Mouse (Mus musculus): ENCODE results near the gene Rab3ip. TPM values are rescaled to one million over a fixed set of nuclear protein-coding genes. Genes with fewer than 3 reads are reported as not detected.

Gene Rab3ip
- total and polyA plus RNA-seq, 3 experiments: 14.0 to 15.2 (median 14.4) TPM

GRCm38 (mm10) chr10:116913647-116914273, 36.8 kb downstream of the Rab3ip start:
- no peak overlapping the region for H3K4me3 ChIP-seq (ENCODE audit: low read depth, low read length)
- no peaks in the 10 kb centered on the region for H3K4me1 ChIP-seq (ENCODE audit: insufficient read depth, low read depth, low read length)
- H3K9me3 ChIP-seq (replicated peaks): no peaks in the 10 kb centered on the region
- ATAC-seq (ENCODE audit: extremely low read depth, insufficient number of reproducible peaks, low FRiP score, poor library complexity, severe bottlenecking) (no peak), DNase-seq (ENCODE audit: low spot score) (no peak)
- H3K27me3 ChIP-seq (ENCODE audit: insufficient read depth, low read length): no peaks in the 10 kb centered on the region
- peaks cover 85% of the 10 kb centered on the region for H3K36me3 ChIP-seq (replicated peaks)
- TF ChIP-seq POLR2AphosphoS5 (IDR thresholded peaks at IDR 0.05; ENCODE audit: insufficient replicate concordance, low read depth, low read length): no peak
- no peak for TF ChIP-seq TAL1 (conservative IDR thresholded peaks at IDR 0.05; ENCODE audit: low read depth, low read length)
- TF ChIP-seq CTCF (IDR thresholded peaks at IDR 0.05; ENCODE audit: low read depth, low read length): no peak

- ATAC-seq (ENCODE audit: extremely low read depth, insufficient number of reproducible peaks, low FRiP score, poor library complexity, severe bottlenecking): no peak
- no peak overlapping the region for H3K4me3 ChIP-seq (ENCODE audit: low read depth, low read length)
- H3K4me1 ChIP-seq (ENCODE audit: insufficient read depth, low read depth, low read length): no peaks in the 10 kb centered on the region
- peaks cover 84% of the 10 kb centered on the region for H3K36me3 ChIP-seq (replicated peaks)
- DNase-seq (ENCODE audit: low spot score): no peak
- TF ChIP-seq POLR2AphosphoS5 (IDR thresholded peaks at IDR 0.05; ENCODE audit: insufficient replicate concordance, low read depth, low read length): no peak
- no peak for TF ChIP-seq GATA2 (IDR thresholded peaks at IDR 0.05; ENCODE audit: borderline replicate concordance, low read depth, low read length)
- TF ChIP-seq CTCF (IDR thresholded peaks at IDR 0.05; ENCODE audit: low read depth, low read length): no peak
- no peak for TF ChIP-seq GATA1 (IDR thresholded peaks at IDR 0.05; ENCODE audit: borderline replicate concordance, low read length)
- TF ChIP-seq TAL1 (conservative IDR thresholded peaks at IDR 0.05; ENCODE audit: low read depth, low read length): no peak
- H3K9me3 ChIP-seq (replicated peaks): no peaks in the 10 kb centered on the region
- no peaks in the 10 kb centered on the region for H3K27me3 ChIP-seq (ENCODE audit: insufficient read depth, low read length)
Observed at GRCm38 (mm10) chr10:116912850-116913249, 37.7 kb downstream of the Rab3ip start.

GRCm38 (mm10) chr10:116908901-116909642, 41.5 kb downstream of the Rab3ip start:
- no peak for DNase-seq (ENCODE audit: low spot score)
- ATAC-seq (ENCODE audit: extremely low read depth, insufficient number of reproducible peaks, low FRiP score, poor library complexity, severe bottlenecking): no peak
- TF ChIP-seq POLR2AphosphoS5 (IDR thresholded peaks at IDR 0.05; ENCODE audit: insufficient replicate concordance, low read depth, low read length) (no peak), CTCF (IDR thresholded peaks at IDR 0.05; ENCODE audit: low read depth, low read length) (no peak), TAL1 (conservative IDR thresholded peaks at IDR 0.05; ENCODE audit: low read depth, low read length) (no peak), GATA1 (IDR thresholded peaks at IDR 0.05; ENCODE audit: borderline replicate concordance, low read length) (no peak)
- H3K4me1 ChIP-seq (ENCODE audit: insufficient read depth, low read depth, low read length): no peaks in the 10 kb centered on the region
- H3K9me3 ChIP-seq (replicated peaks): no peaks in the 10 kb centered on the region
- peaks cover 88% of the 10 kb centered on the region for H3K36me3 ChIP-seq (replicated peaks)
- no peak overlapping the region for H3K4me3 ChIP-seq (ENCODE audit: low read depth, low read length)
- no peaks in the 10 kb centered on the region for H3K27me3 ChIP-seq (ENCODE audit: insufficient read depth, low read length)

DNA sequence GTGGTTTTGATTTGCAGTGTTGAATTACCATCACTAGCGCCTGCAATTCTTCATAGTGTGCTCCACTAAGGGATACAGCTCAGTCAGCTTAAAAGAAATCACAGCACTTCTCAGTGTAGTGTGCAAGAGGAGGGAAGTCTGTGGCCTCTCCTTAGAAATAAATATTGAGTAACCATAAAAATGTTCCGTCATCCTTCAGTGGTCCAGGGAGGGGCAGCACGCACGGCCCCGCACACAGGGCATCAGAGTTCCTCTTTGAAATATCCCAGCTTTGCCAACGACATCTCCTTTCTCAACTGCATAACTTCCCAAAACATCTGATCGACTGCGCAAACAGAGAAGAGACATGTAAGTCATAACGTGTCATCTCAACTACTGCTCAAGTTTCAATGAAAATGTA, 43.8 kb downstream of the Rab3ip start:
- DNase-seq (ENCODE audit: low spot score): no peak

DNA sequence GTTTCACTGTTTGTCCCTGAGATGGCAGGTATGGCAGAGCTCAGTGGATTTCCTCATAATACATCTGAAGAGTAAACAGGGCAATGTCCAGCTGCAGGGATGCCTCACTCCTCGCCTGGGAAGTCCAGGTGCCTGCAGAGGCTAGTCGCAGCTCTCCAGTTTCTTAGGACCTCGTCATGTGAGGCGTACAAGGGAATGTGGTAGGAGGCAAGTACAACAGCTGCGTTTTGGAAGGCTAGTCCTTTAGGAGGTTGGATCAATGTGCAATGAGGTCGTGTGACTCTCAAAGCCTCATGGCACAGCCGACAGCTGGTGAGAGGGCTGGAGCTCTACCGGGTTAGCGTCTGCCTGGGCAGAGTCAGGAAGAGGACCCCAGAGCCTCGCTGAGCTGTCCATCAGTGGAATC, 46.1 kb downstream of the Rab3ip start:
- DNase-seq (ENCODE audit: low spot score) (no peak), ATAC-seq (ENCODE audit: extremely low read depth, insufficient number of reproducible peaks, low FRiP score, poor library complexity, severe bottlenecking) (no peak)
- Histone ChIP-seq H3K4me3 (ENCODE audit: low read depth, low read length) (no peak overlapping the region), H3K27me3 (ENCODE audit: insufficient read depth, low read length) (no peaks in the 10 kb centered on the region), H3K9me3 (replicated peaks) (no peaks in the 10 kb centered on the region), H3K4me1 (ENCODE audit: insufficient read depth, low read depth, low read length) (no peaks in the 10 kb centered on the region), H3K36me3 (replicated peaks) (peaks cover 44% of the 10 kb centered on the region)
- no peak for TF ChIP-seq POLR2AphosphoS5 (IDR thresholded peaks at IDR 0.05; ENCODE audit: insufficient replicate concordance, low read depth, low read length)

More for the DNA sequence above, 43.8 kb downstream of the Rab3ip start:
- Histone ChIP-seq H3K36me3 (replicated peaks) (peaks cover 65% of the 10 kb centered on the region), H3K9me3 (replicated peaks) (no peaks in the 10 kb centered on the region), H3K4me3 (ENCODE audit: low read depth, low read length) (no peak overlapping the region), H3K27me3 (ENCODE audit: insufficient read depth, low read length) (no peaks in the 10 kb centered on the region), H3K4me1 (ENCODE audit: insufficient read depth, low read depth, low read length) (no peaks in the 10 kb centered on the region)
- ATAC-seq (ENCODE audit: extremely low read depth, insufficient number of reproducible peaks, low FRiP score, poor library complexity, severe bottlenecking): no peak
- TF ChIP-seq GATA1 (IDR thresholded peaks at IDR 0.05; ENCODE audit: borderline replicate concordance, low read length) (no peak), CTCF (IDR thresholded peaks at IDR 0.05; ENCODE audit: low read depth, low read length) (no peak), POLR2AphosphoS5 (IDR thresholded peaks at IDR 0.05; ENCODE audit: insufficient replicate concordance, low read depth, low read length) (no peak), TAL1 (conservative IDR thresholded peaks at IDR 0.05; ENCODE audit: low read depth, low read length) (no peak), GATA2 (IDR thresholded peaks at IDR 0.05; ENCODE audit: borderline replicate concordance, low read depth, low read length) (no peak)

- H3K36me3 ChIP-seq (replicated peaks): no peaks in the 10 kb centered on the region
- DNase-seq (ENCODE audit: low spot score) (no peak), ATAC-seq (ENCODE audit: extremely low read depth, insufficient number of reproducible peaks, low FRiP score, poor library complexity, severe bottlenecking) (no peak)
- no peak within 1 kb of the TSS for H3K4me3 ChIP-seq (ENCODE audit: low read depth, low read length)
- no peaks in the 10 kb centered on the region for H3K4me1 ChIP-seq (ENCODE audit: insufficient read depth, low read depth, low read length)
- TF ChIP-seq GATA2 (IDR thresholded peaks at IDR 0.05; ENCODE audit: borderline replicate concordance, low read depth, low read length): no peak
- TF ChIP-seq GATA1 (IDR thresholded peaks at IDR 0.05; ENCODE audit: borderline replicate concordance, low read length): no peak
- TF ChIP-seq POLR2AphosphoS5 (IDR thresholded peaks at IDR 0.05; ENCODE audit: insufficient replicate concordance, low read depth, low read length): no peak
- TF ChIP-seq CTCF (IDR thresholded peaks at IDR 0.05; ENCODE audit: low read depth, low read length): no peak
- TF ChIP-seq TAL1 (conservative IDR thresholded peaks at IDR 0.05; ENCODE audit: low read depth, low read length): no peak
- H3K27me3 ChIP-seq (ENCODE audit: insufficient read depth, low read length): no peaks in the 10 kb centered on the region
- H3K9me3 ChIP-seq (replicated peaks): no peaks in the 10 kb centered on the region
Observed at GRCm38 (mm10) chr10:116896336-116897177, 54.0 kb downstream of the Rab3ip start, which contains the start of gene Myrfl. Gene Myrfl, minus strand, starts transcription at chr10:116896919.
